Mouse (Mus musculus) liver, postnatal 0 days (tissue): ENCODE data around the gene Blm. TPM values are rescaled to one million over a fixed set of nuclear protein-coding genes. Genes with fewer than 3 reads are reported as not detected.

Experiments
- ATAC-seq: fragments of 200-750 bp; cut with Nextera tagmentation; 2 replicates; pipeline ENCODE4 v1.8.0; 2017; ENCODE audit warnings: mild to moderate bottlenecking, moderate library complexity
- DNase-seq: peaks from one replicate; pipeline ENCODE4 v3.0.0-alpha.2; 2016
- H3K27ac ChIP-seq: fragments of 300-500 bp; sonication (generic); 2 replicates; pipeline ENCODE4 v1.5.1; 2014; ENCODE audit warnings: antibody characterized with exemption, moderate library complexity, mild to moderate bottlenecking, low read depth
- H3K27me3 ChIP-seq: fragments of 300-500 bp; sonication (generic); 2 replicates; pipeline ENCODE4 v1.6.1; 2014; ENCODE audit warnings: low read length, control low read depth, mixed read lengths; ENCODE audit not compliant: insufficient read depth
- H3K36me3 ChIP-seq: fragments of 300-500 bp; sonication (generic); replicated peaks from 2 replicates; pipeline ENCODE4 v1.6.1; 2014; ENCODE audit warnings: mild to moderate bottlenecking, control low read depth, low read length, moderate library complexity, mixed read lengths; ENCODE audit not compliant: insufficient read depth
- H3K4me1 ChIP-seq: fragments of 300-500 bp; sonication (generic); 2 replicates; pipeline ENCODE4 v1.6.1; 2014; ENCODE audit warnings: antibody characterized with exemption, mild to moderate bottlenecking, control low read depth; ENCODE audit not compliant: insufficient read depth
- H3K4me2 ChIP-seq: fragments of 300-500 bp; sonication (generic); 2 replicates; pipeline ENCODE4 v1.6.1; 2014; ENCODE audit warnings: low read depth, mild to moderate bottlenecking, low read length, moderate library complexity, mixed read lengths
- H3K4me3 ChIP-seq: fragments of 300-500 bp; sonication (generic); 2 replicates; pipeline ENCODE4 v1.5.1; 2014; ENCODE audit warnings: low read depth, low read length
- H3K9ac ChIP-seq: fragments of 300-500 bp; sonication (generic); replicated peaks from 2 replicates; pipeline ENCODE4 v1.6.1; 2014; ENCODE audit warnings: mild to moderate bottlenecking, moderate library complexity
- H3K9me3 ChIP-seq: fragments of 300-500 bp; sonication (generic); 2 replicates; pipeline ENCODE4 v1.6.1; 2016; ENCODE audit warnings: mild to moderate bottlenecking, control low read depth, low read length, mixed read lengths
- CTCF ChIP-seq: sonication (generic); IDR thresholded peaks from 2 replicates; pipeline ENCODE4 v1.5.1; 2016; ENCODE audit warnings: antibody characterized with exemption, low read depth
- EP300 ChIP-seq: IDR thresholded peaks from 2 replicates; pipeline ENCODE4 v1.6.1; 2016; ENCODE audit warnings: antibody characterized with exemption, low read depth, mild to moderate bottlenecking
- WGBS: fragments of 180-500 bp; shearing (Covaris S2); extraction: QIAGEN DNeasy Blood & Tissue Kit; methylation state at CpG from one replicate; pipeline ENCODE4 v1.1.7; 2014; ENCODE audit not compliant: insufficient replicate concordance; 5-methylcytosine and 5-hydroxymethylcytosine counted together
- polyA plus RNA-seq: library from polyadenylated mRNA; unstranded; fragments of >200 nt; fragmentation: Nextera tagmentation; extraction: Ambion mirVana; gene quantifications from 2 replicates; pipeline ENCODE4 v1.2.1, GENCODE M21; 2015

The Blm gene
- polyA plus RNA-seq, 1 experiment from 2014 or later = 11.8 TPM

DNA sequence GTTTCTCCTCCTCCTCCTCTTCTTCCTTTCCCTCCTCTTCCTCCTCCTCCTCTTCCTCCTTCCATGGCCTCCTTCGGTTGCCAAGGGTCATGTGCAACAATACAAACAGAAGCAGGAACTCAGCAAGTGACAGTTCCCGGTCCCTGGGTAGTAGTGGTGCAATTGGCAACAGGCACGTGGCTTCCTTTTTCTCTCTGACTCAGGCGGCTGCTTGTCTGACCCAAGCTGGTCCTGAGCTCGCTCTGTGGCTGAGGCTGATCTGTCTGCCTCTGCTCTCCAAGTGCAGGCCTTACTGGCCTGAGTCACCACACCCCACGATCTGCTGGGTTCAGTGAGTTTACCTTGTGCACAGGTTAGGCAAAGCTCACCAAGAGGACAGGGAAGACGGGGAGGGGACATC, 108.6 kb downstream of the Blm start:
- ATAC-seq = peak; percentile 69
- H3K4me2 ChIP-seq = no peak overlapping the region
- H3K27me3 ChIP-seq = no peaks in the 10 kb centered on the region
- no peaks in the 10 kb centered on the region for H3K36me3 ChIP-seq
- no peaks in the 10 kb centered on the region for H3K9me3 ChIP-seq
- peak; percentile 58 for DNase-seq
- no peak overlapping the region for H3K9ac ChIP-seq
- no peak overlapping the region for H3K4me3 ChIP-seq
- H3K4me1 ChIP-seq = peaks cover 19% of the 10 kb centered on the region
- TF ChIP-seq CTCF = no peak
- TF ChIP-seq EP300 = no peak
- peak overlapping the region; percentile 70 for H3K27ac ChIP-seq
- WGBS = 33% methylated on average over 7 of the region's 7 CpGs

DNA sequence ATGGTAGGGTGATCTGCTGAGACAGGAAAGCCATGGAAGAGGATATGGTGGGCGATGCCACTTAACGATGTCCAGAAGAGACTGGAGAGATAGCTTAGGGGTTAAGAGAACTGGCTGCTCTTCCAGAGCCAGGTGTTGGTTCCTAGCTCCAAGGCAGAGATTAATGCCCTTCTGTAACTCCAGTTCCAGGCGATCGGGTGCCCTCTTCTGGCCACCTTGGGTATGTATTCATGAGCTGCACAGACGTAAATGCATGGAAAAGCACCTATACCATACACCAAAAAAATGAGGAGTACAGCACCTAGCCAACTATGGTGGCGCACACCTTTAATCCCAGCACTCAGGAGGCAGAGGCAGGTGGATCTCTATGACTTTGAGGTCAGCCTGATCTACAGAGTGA, 110.2 kb downstream of the Blm start:
- H3K4me3 ChIP-seq = no peak overlapping the region
- no peak overlapping the region for H3K9ac ChIP-seq
- H3K4me2 ChIP-seq = no peak overlapping the region
- WGBS = 77% methylated on average over 6 of the region's 6 CpGs
- DNase-seq = no peak
- no peaks in the 10 kb centered on the region for H3K27me3 ChIP-seq
- no peak for ATAC-seq
- TF ChIP-seq CTCF (peak; percentile 57), EP300 (no peak)
- no peaks in the 10 kb centered on the region for H3K36me3 ChIP-seq
- no peak overlapping the region for H3K27ac ChIP-seq
- H3K4me1 ChIP-seq = peaks cover 28% of the 10 kb centered on the region
- H3K9me3 ChIP-seq = no peaks in the 10 kb centered on the region

DNA sequence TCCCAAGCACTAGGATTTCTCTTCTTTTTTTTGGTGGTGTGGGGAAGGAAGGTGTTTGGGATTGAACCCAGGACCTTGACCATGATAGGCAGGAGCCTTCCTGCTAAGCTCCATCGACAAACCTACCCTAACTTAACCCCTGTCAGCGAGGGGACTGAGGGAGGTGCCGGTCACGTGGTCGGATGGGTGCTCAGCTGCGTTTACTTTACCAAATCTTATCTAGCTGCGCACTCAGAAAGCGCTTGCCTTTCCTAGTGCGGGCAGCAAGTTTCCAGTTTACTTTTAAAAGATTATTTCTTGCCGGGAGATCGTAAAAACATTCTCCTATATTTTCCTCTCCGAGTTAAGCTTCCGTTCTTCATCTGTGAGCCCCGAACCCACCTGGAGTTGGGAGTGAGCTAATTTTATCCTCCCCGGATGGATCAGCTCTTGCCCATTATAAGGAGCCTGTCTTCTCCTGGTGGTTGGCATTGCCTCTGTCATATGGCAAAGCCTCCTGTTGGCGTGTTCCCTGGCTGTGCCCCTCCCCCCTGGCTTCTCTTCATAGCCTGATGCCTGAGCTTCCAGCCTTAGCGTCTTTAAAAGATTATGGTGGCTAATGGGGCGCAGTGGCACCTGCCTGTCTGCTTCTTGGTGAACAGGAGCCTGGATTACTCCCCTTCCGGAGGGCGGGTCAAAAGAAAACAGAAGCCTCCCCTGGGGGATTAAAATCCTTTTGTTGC, 112.0 kb downstream of the Blm start:
- H3K4me2 ChIP-seq = peak overlapping the region; percentile 54
- H3K9me3 ChIP-seq = no peaks in the 10 kb centered on the region
- no peak for TF ChIP-seq EP300
- TF ChIP-seq CTCF = no peak
- 0 out of 2 replicates have a peak overlapping the region, but pooled peaks have one; percentile 4 for H3K4me3 ChIP-seq
- ATAC-seq = 0 out of 2 replicates have a peak, but pooled peaks have one; percentile 40
- DNase-seq = no peak
- no peak overlapping the region for H3K27ac ChIP-seq
- 22% methylated on average over 20 of the region's 20 CpGs for WGBS
- peaks cover 31% of the 10 kb centered on the region for H3K4me1 ChIP-seq
- peak overlapping the region; percentile 35 for H3K9ac ChIP-seq
- no peaks in the 10 kb centered on the region for H3K36me3 ChIP-seq
- no peaks in the 10 kb centered on the region for H3K27me3 ChIP-seq

DNA sequence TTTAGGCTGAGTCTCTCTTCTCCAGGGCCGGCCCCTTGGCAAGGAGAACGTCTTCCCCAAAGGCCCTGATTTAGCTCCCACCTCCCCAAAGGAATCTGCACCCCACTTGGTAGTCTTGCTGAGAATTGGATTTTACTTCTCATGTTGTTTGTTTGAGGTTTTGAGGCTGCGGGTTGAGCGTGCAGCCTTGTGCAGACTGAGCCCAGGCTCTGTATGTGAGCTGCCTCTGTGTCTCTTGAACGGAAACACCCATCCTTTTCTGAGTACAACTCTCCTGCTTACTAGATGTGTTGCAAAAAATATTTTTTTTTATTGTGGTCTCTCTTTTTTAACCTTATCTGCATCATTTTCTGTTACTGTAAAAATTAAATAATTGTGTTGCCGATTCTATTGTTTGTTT, 113.3 kb downstream of the Blm start:
- 84% methylated on average over 6 of the region's 6 CpGs for WGBS
- no peak for DNase-seq
- no peaks in the 10 kb centered on the region for H3K9me3 ChIP-seq
- H3K4me2 ChIP-seq = no peak overlapping the region
- no peaks in the 10 kb centered on the region for H3K27me3 ChIP-seq
- TF ChIP-seq CTCF (no peak), EP300 (no peak)
- H3K4me1 ChIP-seq = peaks cover 29% of the 10 kb centered on the region
- H3K36me3 ChIP-seq = no peaks in the 10 kb centered on the region
- H3K4me3 ChIP-seq = no peak overlapping the region
- no peak overlapping the region for H3K9ac ChIP-seq
- no peak for ATAC-seq
- no peak overlapping the region for H3K27ac ChIP-seq

DNA sequence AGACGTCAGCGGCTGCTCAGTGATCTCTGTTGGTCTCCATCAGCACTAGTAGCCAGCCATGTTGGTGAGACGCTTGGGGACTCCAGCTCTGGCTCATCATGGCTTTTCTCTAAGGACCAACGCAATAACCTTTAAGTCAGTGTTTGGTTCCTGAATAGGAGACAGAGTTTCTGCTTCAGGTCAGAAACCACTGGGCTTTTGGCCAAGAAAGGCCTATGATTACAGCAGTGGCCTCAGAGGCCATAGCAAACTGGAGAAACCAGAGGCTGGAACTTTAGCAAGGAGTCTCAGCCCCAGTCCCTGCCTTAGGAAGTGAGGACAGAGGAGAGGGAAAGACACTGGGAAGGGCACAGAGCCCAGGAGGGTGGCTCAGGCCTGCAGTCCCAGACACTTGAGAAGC, 114.3 kb downstream of the Blm start:
- H3K36me3 ChIP-seq = no peaks in the 10 kb centered on the region
- TF ChIP-seq CTCF (no peak), EP300 (no peak)
- no peak for DNase-seq
- no peak overlapping the region for H3K27ac ChIP-seq
- H3K27me3 ChIP-seq = no peaks in the 10 kb centered on the region
- no peaks in the 10 kb centered on the region for H3K9me3 ChIP-seq
- peaks cover 26% of the 10 kb centered on the region for H3K4me1 ChIP-seq
- ATAC-seq = no peak
- 84% methylated on average over 4 of the region's 4 CpGs for WGBS
- H3K9ac ChIP-seq = no peak overlapping the region
- H3K4me2 ChIP-seq = no peak overlapping the region
- no peak overlapping the region for H3K4me3 ChIP-seq

DNA sequence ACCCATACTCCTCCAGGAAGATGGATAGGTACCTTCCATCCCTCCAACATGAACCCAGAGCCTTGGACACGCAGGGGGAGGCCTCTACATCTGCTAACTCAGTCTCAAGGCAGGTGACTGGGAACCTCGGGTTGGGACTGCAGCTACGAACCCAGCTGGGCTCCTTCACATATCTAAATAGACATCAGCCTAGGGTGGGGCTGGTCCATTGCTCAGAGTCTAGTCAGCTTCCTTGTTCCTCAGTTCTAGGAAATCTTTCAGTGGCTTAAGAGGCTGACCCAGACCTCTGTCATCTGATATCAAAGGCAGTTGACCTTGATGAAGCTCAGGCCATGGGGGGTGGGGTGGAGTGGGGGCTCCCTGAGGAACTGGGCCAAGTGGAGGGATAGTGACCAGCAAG, 115.6 kb downstream of the Blm start:
- H3K9me3 ChIP-seq = no peaks in the 10 kb centered on the region
- DNase-seq = no peak
- no peak overlapping the region for H3K4me2 ChIP-seq
- H3K9ac ChIP-seq = no peak overlapping the region
- WGBS = 46% methylated on average over 3 of the region's 3 CpGs
- no peak for ATAC-seq
- no peak for TF ChIP-seq CTCF
- TF ChIP-seq EP300 = no peak
- H3K27ac ChIP-seq = no peak overlapping the region
- no peak overlapping the region for H3K4me3 ChIP-seq
- H3K36me3 ChIP-seq = no peaks in the 10 kb centered on the region
- H3K27me3 ChIP-seq = no peaks in the 10 kb centered on the region
- peaks cover 26% of the 10 kb centered on the region for H3K4me1 ChIP-seq

DNA sequence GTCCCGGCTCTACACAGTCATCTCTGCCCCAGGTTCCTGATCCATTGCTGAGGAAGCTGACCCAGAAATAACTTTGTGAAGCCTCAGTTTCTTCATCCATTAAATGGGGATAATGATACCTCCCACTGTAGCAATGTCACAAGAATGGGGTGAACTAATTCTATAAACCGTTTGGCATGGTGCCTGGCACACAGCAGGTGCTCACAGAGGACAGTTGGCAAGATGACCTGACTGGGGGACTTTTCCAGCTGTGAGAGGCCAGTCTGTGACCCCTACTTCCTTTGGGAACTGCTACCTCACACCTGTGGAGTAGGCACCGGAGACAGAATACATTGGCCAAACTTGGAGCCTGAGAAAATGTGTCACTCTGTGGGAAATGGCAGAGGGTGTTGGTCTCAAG, 116.9 kb downstream of the Blm start:
- Histone ChIP-seq H3K9me3 (no peaks in the 10 kb centered on the region), H3K36me3 (no peaks in the 10 kb centered on the region), H3K27ac (no peak overlapping the region), H3K9ac (no peak overlapping the region), H3K4me1 (peaks cover 27% of the 10 kb centered on the region), H3K27me3 (no peaks in the 10 kb centered on the region), H3K4me2 (no peak overlapping the region), H3K4me3 (no peak overlapping the region)
- 81% methylated on average over 3 of the region's 3 CpGs for WGBS
- ATAC-seq (no peak), DNase-seq (no peak)
- TF ChIP-seq EP300 (no peak), CTCF (no peak)
